Mouse (Mus musculus): ENCODE data around the gene Ptgs1. TPM values are rescaled to one million over a fixed set of nuclear protein-coding genes. Genes with fewer than 3 reads are reported as not detected.

Gene Ptgs1
- polyA plus RNA-seq, 1 experiment: 24.7 TPM

- peak overlapping the region; percentile 29 for H3K4me3 ChIP-seq (ENCODE audit: low read depth, low read length)
- 3% methylated on average over 39 of the region's 39 CpGs for WGBS
Measured at GRCm38 (mm10) chr2:36203011-36203825, 27.0 kb upstream of the Ptgs1 start.

GRCm38 (mm10) chr2:36204595-36204994 lies 25.6 kb upstream of the Ptgs1 start:
- 80% methylated on average over 4 of the region's 4 CpGs for WGBS
- H3K4me1 ChIP-seq (ENCODE audit: control insufficient read depth, insufficient read depth, insufficient read length, low read length): peaks cover 3% of the 10 kb centered on the region
- H3K36me3 ChIP-seq (ENCODE audit: control insufficient read depth, insufficient read depth, low read length): no peaks in the 10 kb centered on the region
- no peak overlapping the region for H3K4me3 ChIP-seq (ENCODE audit: low read depth, low read length)
- H3K27ac ChIP-seq (ENCODE audit: insufficient read depth, low read depth, low read length): no peak overlapping the region
- H3K27me3 ChIP-seq (ENCODE audit: control insufficient read depth, insufficient read depth, low read length): peaks cover 17% of the 10 kb centered on the region
- TF ChIP-seq CTCF (IDR thresholded peaks at IDR 0.05; ENCODE audit: extremely low read depth, insufficient read length, insufficient replicate concordance, low read depth, low read length): no peak
- no peak for TF ChIP-seq POLR2A (IDR thresholded peaks at IDR 0.05; ENCODE audit: low read depth, low read length)

More at GRCm38 (mm10) chr2:36203011-36203825, 27.0 kb upstream of the Ptgs1 start:
- Histone ChIP-seq H3K27ac (ENCODE audit: insufficient read depth, low read depth, low read length) (no peak overlapping the region), H3K27me3 (ENCODE audit: control insufficient read depth, insufficient read depth, low read length) (peaks cover 17% of the 10 kb centered on the region), H3K4me1 (ENCODE audit: control insufficient read depth, insufficient read depth, insufficient read length, low read length) (peaks cover 3% of the 10 kb centered on the region), H3K36me3 (ENCODE audit: control insufficient read depth, insufficient read depth, low read length) (no peaks in the 10 kb centered on the region)
- TF ChIP-seq CTCF (IDR thresholded peaks at IDR 0.05; ENCODE audit: extremely low read depth, insufficient read length, insufficient replicate concordance, low read depth, low read length) (no peak), POLR2A (IDR thresholded peaks at IDR 0.05; ENCODE audit: low read depth, low read length) (no peak)

- 72% methylated on average over 11 of the region's 11 CpGs for WGBS
- H3K27me3 ChIP-seq (ENCODE audit: control insufficient read depth, insufficient read depth, low read length): peaks cover 30% of the 10 kb centered on the region
- no peak overlapping the region for H3K27ac ChIP-seq (ENCODE audit: insufficient read depth, low read depth, low read length)
- no peaks in the 10 kb centered on the region for H3K36me3 ChIP-seq (ENCODE audit: control insufficient read depth, insufficient read depth, low read length)
- H3K4me1 ChIP-seq (ENCODE audit: control insufficient read depth, insufficient read depth, insufficient read length, low read length): peaks cover 3% of the 10 kb centered on the region
- H3K4me3 ChIP-seq (ENCODE audit: low read depth, low read length): no peak overlapping the region
- TF ChIP-seq POLR2A (IDR thresholded peaks at IDR 0.05; ENCODE audit: low read depth, low read length) (no peak), CTCF (IDR thresholded peaks at IDR 0.05; ENCODE audit: extremely low read depth, insufficient read length, insufficient replicate concordance, low read depth, low read length) (no peak)
Measured at GRCm38 (mm10) chr2:36207071-36207470, 23.2 kb upstream of the Ptgs1 start.

GRCm38 (mm10) chr2:36210796-36211195 lies 19.4 kb upstream of the Ptgs1 start:
- Histone ChIP-seq H3K27me3 (ENCODE audit: control insufficient read depth, insufficient read depth, low read length) (peaks cover 13% of the 10 kb centered on the region), H3K36me3 (ENCODE audit: control insufficient read depth, insufficient read depth, low read length) (no peaks in the 10 kb centered on the region), H3K4me1 (ENCODE audit: control insufficient read depth, insufficient read depth, insufficient read length, low read length) (peaks cover 3% of the 10 kb centered on the region; the same call in 1 of the 2 replicates), H3K27ac (ENCODE audit: insufficient read depth, low read depth, low read length) (no peak overlapping the region), H3K4me3 (ENCODE audit: low read depth, low read length) (no peak overlapping the region)
- TF ChIP-seq CTCF (IDR thresholded peaks at IDR 0.05; ENCODE audit: extremely low read depth, insufficient read length, insufficient replicate concordance, low read depth, low read length): no peak
- TF ChIP-seq POLR2A (IDR thresholded peaks at IDR 0.05; ENCODE audit: low read depth, low read length): no peak
- WGBS: 6% methylated on average over 34 of the region's 34 CpGs

- WGBS: 71% methylated on average over 7 of the region's 7 CpGs
- no peak for TF ChIP-seq POLR2A (IDR thresholded peaks at IDR 0.05; ENCODE audit: low read depth, low read length)
- no peak for TF ChIP-seq CTCF (IDR thresholded peaks at IDR 0.05; ENCODE audit: extremely low read depth, insufficient read length, insufficient replicate concordance, low read depth, low read length)
- H3K27ac ChIP-seq (ENCODE audit: insufficient read depth, low read depth, low read length): no peak overlapping the region
- H3K27me3 ChIP-seq (ENCODE audit: control insufficient read depth, insufficient read depth, low read length): peaks cover 13% of the 10 kb centered on the region
- H3K4me3 ChIP-seq (ENCODE audit: low read depth, low read length): no peak overlapping the region
- no peaks in the 10 kb centered on the region for H3K36me3 ChIP-seq (ENCODE audit: control insufficient read depth, insufficient read depth, low read length)
- peaks cover 5% of the 10 kb centered on the region; the same call in 1 of the 2 replicates for H3K4me1 ChIP-seq (ENCODE audit: control insufficient read depth, insufficient read depth, insufficient read length, low read length)
Measured at GRCm38 (mm10) chr2:36211785-36212184, 18.4 kb upstream of the Ptgs1 start.

GRCm38 (mm10) chr2:36213108-36213507 lies 17.1 kb upstream of the Ptgs1 start:
- Histone ChIP-seq H3K4me1 (ENCODE audit: control insufficient read depth, insufficient read depth, insufficient read length, low read length) (peaks cover 12% of the 10 kb centered on the region), H3K27ac (ENCODE audit: insufficient read depth, low read depth, low read length) (no peak overlapping the region), H3K27me3 (ENCODE audit: control insufficient read depth, insufficient read depth, low read length) (peaks cover 13% of the 10 kb centered on the region), H3K4me3 (ENCODE audit: low read depth, low read length) (no peak overlapping the region), H3K36me3 (ENCODE audit: control insufficient read depth, insufficient read depth, low read length) (no peaks in the 10 kb centered on the region)
- TF ChIP-seq CTCF (IDR thresholded peaks at IDR 0.05; ENCODE audit: extremely low read depth, insufficient read length, insufficient replicate concordance, low read depth, low read length) (no peak), POLR2A (IDR thresholded peaks at IDR 0.05; ENCODE audit: low read depth, low read length) (no peak)
- WGBS: 26% methylated on average over 7 of the region's 7 CpGs

GRCm38 (mm10) chr2:36214023-36214422 lies 16.2 kb upstream of the Ptgs1 start:
- Histone ChIP-seq H3K4me3 (ENCODE audit: low read depth, low read length) (no peak overlapping the region), H3K4me1 (ENCODE audit: control insufficient read depth, insufficient read depth, insufficient read length, low read length) (peaks cover 12% of the 10 kb centered on the region), H3K36me3 (ENCODE audit: control insufficient read depth, insufficient read depth, low read length) (no peaks in the 10 kb centered on the region), H3K27me3 (ENCODE audit: control insufficient read depth, insufficient read depth, low read length) (peaks cover 13% of the 10 kb centered on the region), H3K27ac (ENCODE audit: insufficient read depth, low read depth, low read length) (no peak overlapping the region)
- 1% methylated on average over 8 of the region's 8 CpGs for WGBS
- TF ChIP-seq CTCF (IDR thresholded peaks at IDR 0.05; ENCODE audit: extremely low read depth, insufficient read length, insufficient replicate concordance, low read depth, low read length) (peak; percentile 85; the same call in 1 of the 2 replicates), POLR2A (IDR thresholded peaks at IDR 0.05; ENCODE audit: low read depth, low read length) (no peak)

Measured in small intestine, adult 2 months (tissue).